Mouse (Mus musculus) frontal cortex, adult 2 months (tissue): ENCODE measurements around the gene Wdr89. TPM values are rescaled to one million over a fixed set of nuclear protein-coding genes. Genes with fewer than 3 reads are reported as not detected.

ENCODE experiments used
- DNase-seq, 2 experiments: peaks; one replicate each; pipeline ENCODE4 v3.0.0; 2022; ENCODE audit warnings: low spot score in 1 of 2; ENCODE audit errors: extremely low spot score in 1 of 2
- polyA plus RNA-seq: library from polyadenylated mRNA; depleted of rRNA; stranded (reverse); fragments of >200 nt; gene quantifications from 2 replicates; pipeline ENCODE4 v1.2.3, GENCODE M21; 2012; rRNA removed

The Wdr89 gene
- polyA plus RNA-seq, 1 experiment = 6.6 TPM

DNA sequence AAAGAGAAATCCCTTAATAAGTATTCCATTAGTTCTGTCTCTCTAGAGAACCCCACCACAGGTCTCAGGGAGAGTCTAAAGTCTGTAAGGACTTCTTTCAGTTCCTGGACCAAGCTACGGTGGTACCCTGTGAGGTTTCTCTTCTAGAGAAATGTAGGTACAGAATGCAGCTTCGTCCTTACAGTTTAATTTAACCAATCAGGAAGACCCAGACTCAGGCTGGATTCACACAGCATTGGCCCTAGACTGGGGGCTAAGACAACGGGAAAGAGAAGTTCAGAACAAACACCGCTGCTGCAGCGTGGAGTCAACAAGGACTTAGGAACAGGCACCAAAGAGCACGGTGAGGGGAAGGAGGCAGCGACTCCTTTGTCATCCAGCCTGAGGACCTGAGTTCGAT is 52.5 kb downstream of the Wdr89 start:
- no peak for DNase-seq

DNA sequence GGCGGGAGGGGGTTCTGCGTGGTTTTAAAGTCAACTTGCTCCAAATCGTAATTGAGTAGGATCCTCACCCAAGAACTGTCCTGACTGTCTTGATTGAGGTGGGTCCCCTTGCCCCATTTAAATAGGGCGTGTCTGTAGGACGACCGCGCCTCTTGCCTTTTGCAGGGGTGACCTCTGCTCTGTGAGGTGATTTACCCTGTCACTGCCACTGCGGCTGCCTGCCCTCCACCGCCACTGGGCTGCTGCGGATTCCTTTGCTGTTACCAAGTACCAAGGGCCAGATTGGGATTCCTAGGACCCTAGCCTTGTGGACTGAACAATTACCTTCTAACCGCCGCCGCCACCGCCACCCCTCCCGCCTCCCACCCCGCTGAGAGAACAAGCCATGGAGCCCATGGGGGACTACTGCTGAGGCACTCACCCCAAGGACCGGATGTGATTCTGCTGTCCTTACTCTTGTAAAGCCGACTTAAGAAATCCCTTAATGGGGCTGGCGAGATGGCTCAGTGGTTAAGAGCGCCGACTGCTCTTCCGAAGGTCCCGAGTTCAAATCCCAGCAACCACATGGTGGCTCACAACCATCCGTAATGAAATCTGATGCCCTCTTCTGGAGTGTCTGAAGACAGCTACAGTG is 53.1 kb downstream of the Wdr89 start:
- DNase-seq = no peak

DNA sequence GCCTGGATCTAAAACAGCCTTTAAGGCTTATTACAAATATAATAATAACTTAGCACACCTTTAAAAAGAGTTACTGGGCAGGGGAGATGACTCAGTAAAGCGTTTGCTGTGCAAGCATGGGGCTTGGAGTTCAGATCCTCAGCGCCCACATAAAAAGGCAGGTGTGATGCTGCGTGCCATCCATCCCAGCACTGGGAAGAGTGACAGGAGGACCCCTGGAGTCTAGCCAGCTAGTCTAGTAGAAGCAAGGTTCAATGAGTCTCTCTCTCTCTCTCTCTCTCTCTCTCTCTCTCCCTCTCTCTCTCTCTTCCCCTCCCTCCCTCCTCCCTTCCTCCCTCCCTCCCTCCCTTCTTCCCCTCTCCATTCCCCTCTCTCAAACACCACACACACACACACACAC is 53.8 kb downstream of the Wdr89 start:
- DNase-seq = no peak

DNA sequence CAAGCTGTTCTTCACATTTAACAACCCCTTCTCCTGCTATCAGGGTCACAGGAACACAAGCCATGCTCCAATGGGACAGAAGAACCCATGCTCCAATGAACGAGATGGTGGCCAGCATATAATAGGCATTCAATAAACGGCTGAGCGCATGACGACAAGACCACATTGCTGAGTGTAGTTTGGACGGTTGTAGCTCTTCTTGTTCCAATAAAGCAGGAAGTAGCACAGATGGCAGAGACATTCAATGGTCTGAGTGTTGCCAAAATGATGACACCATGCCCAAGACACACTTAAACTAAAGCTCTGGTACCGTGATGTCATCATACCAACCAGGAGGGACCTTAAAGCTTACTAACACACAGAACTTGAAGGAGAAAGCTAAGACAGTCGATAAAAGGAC is 56.6 kb downstream of the Wdr89 start:
- no peak for DNase-seq

DNA sequence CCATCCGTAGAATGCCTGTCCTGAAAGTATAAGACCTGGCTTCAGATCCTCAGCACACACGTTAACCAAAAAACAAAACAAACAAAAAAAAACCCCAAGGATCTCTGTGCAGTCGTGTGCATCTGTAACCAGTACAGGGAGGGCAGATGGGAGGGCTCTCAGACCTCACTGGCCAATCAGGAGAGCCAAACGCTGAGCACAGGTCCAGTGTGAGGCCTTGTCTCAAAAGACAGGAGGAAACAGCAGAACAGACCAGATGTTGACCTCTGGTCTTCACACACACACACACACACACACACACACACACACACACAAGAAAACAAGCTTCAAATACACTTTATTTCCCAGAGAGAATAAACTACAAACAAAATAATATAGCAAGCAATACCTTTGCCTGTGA is 69.8 kb downstream of the Wdr89 start:
- DNase-seq = no peak

DNA sequence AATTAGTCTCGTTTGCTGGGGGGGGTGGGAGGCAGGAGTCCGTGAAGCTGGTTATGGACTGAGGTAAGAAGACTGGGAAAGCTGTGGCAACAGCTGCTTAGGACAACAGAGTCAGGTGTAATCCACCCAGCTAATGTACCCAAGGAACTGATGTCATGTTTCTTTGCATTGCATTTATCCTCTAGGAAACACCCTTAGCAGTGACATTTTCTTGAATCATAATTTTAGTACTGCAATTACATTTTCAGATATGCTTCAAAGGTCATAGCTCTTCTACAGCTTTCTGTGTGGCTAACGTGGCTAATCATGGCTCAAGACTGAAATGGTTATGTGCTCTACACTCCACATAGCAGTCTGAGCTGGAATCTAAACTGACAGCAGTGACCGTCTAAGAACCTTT is 70.3 kb downstream of the Wdr89 start:
- no peak for DNase-seq

DNA sequence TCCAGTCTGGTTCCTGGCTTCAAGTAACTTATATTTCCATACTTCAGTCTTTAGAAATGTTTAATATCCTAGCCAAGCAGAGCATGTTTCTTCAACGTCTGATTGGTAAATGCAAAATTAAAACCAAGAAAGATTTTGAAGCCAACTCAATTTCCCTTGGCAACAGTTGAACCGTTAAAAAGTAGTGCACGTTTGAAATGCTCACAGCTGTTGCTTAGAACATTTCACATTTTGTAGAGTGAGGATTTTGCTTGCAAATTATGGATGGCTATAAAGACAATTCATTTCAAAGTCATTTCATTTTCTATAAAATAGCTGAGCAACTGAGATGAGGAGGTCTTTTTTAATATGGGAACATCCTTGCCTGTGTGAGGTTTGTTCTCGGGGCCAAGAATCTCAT is 71.6 kb downstream of the Wdr89 start:
- peak in 1 of 2 experiments; percentile 55 for DNase-seq

DNA sequence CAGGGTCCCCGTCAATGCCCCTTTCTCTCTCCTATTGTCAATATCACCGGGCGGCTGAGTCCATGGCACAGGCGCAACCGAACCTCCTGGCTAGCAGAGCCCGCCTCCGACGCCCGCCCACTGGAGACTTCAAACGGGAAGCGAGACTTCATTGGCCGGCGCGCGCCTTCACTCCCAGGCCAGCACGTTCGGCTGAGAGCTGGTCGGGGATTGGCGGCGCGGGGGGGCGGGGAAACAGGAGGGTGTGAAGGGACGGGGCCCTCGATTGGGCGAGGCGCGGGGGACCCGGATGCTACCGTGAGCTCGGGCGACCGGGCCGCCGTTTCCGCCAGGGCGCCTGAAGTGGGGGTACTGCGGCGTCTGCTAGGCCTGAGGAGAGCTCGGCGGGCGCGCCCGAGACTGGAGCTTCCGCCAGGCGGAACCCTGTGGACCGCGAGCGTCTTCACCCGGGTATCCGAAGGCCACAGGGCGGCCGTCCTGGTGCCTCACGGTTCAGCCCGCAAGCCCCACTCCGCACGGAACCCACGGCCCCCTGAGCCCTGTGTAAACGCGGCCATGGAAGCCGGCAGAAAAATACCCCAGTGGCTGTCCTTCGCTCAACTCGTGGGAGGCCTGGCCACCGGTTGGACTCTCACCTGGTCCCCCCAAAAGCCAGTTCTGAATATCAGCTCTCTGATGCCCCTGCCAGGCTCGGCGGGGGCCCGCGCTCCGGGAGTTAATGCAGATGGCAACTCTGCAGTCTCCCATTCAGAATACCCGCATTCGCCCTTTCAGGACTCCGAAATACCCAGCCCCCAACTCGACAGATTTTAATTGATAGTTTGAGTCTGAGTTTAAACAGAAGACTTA is 73.0 kb downstream of the Wdr89 start, which contains the start of gene Ppp2r5e:
Ppp2r5e (minus strand) TSS at position 92 of the 849 bp plus-strand sequence.
- peak; percentile 97 to 99 for DNase-seq

DNA sequence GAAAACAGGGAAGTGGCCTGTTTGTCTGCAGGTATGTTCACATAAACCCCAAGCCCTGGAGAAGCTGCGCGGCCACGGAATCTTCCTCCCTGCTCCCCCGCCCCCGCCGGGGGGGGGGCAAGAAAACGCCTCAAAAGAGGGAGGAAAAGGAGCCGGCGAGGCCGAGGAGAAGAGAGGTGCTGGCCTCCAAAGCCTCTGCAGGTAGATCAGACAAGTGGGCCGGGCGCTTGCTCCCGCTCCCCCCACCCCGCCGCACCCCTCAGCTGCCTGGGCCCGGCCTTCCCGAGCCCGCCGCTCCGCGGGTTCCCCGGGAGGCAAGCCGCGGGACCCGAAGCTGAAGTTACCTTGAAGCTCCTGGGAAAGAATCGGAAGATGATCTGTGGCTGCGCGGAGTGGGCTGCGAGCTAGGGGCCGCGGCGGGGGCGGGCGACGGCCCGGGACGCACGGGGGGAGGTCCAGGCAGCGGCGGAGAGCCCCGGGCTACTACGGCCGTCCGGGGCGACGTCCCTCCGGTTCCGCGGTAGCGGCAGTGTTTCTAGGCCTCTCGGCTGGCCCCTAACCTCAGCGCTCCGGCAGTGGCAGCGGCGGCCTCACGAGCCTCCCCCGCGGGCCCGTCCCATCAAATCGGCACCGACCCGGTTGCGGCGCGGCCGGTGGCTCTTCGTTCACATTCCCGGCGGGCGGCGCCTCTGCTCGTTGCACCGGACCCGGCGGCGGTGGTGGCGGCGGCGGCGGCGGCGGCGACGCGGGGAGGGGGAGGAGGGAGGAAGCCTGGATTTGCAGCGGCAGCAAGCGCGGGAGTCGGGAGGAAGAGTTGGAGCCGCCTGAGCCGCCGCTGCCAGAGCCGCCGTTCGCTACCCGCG is 73.8 kb downstream of the Wdr89 start:
- peak in 1 of 2 experiments; percentile 32 for DNase-seq

DNA sequence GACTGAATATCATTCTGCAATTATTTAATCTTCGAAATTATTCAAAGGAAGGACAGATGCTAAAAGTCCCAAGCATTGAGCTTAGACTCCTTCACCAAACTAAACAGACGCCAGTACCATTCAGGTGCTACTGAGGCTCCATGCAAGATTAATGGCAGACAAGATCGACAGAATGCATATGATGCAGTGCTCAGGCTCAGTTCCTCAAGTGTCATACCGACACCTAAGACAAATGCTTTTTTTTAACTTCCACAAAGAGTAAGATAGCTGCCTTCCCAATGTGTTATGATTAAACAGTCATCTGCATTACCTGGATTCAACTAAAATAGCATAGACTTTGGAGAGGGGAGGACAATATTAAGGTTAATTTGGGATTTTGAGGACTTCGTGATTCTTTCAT is 74.9 kb downstream of the Wdr89 start:
- DNase-seq = no peak

DNA sequence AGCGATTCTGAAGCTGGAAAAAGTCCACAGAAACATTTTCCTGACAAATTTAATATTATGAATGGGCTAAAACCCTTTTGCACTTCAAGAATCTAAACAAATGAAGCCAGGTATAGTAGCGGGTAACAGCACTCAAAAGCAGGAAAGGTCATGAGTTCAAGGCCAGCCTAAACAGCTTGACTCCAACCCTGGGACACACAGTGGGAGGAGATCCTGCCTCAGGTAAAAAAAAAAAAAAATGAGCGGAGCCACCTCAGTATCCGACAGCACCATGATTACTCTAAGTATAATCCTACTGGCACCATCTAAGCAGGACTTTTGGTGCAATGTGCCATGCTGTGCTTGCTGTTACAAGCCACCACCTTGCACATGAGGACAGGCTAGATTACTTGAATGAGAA is 75.5 kb downstream of the Wdr89 start:
- no peak for DNase-seq

DNA sequence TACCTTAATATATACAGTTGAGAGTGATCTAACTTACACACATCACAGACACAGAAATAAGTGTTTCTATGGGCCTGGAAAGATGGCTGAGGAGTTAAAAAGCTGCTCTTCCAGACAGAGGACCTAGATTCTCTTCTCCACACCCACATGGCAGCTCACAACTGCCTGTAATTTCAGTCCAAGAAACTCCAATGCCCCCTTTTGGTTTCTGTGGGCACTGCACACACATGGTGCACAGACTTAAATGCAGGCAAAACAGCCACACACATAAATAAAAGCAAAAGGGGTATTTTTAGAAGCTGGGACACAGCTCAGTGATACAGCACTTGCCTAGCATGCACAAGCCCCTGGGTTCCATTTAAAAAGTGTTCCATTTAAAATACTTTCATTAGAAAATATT is 81.8 kb downstream of the Wdr89 start:
- no peak for DNase-seq

DNA sequence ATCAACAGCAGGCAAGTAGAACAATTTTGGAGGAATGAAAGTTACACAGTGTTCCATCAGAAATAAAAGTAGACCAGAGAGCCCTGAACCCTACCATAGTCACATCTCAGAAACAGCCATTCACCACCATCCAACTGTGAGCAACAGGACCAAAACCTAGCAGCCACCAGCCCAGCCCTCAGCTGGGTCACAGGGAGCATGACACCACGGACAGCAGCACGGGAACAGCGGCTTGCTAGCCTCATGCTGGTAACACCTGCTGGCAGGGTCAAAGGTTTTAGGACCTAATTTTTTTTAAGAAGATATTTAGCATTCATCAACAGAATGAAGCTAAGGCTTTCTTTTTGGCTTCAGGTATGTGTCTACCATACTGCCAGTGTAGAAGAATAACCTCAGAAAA is 85.6 kb downstream of the Wdr89 start:
- no peak for DNase-seq

Other genes with a start within 250 kb of the Wdr89 start
- 35.9 and 40.9 TPM in 2 replicates for gene Ppp2r5e, start 73.3 kb downstream of the Wdr89 start, polyA plus RNA-seq
- gene Sgpp1, start 66.2 kb upstream of the Wdr89 start, polyA plus RNA-seq = 26.4 and 29.3 TPM in 2 replicates
- 25.8 and 28.0 TPM in 2 replicates for gene Syne2, start 148.6 kb upstream of the Wdr89 start, polyA plus RNA-seq